Mouse (Mus musculus) pancreas, adult 10 weeks (tissue): Measurements from ENCODE around the gene Loxl1. TPM values are rescaled to one million over a fixed set of nuclear protein-coding genes. Genes with fewer than 3 reads are reported as not detected.

Source experiments
- polyA plus RNA-seq: library from polyadenylated mRNA; stranded (reverse); fragments of 350-450 nt; fragmentation: Illumina TruSeq; extraction: RNeasy Lipid Tissue Mini Kit (QIAGEN cat#74804); gene quantifications from one replicate; pipeline ENCODE4 v1.2.3, GENCODE M21; 2015; ENCODE audit warnings: low read depth, low replicate concordance; ENCODE audit not compliant: insufficient read depth

Gene Loxl1
- 15.7 TPM for polyA plus RNA-seq

DNA sequence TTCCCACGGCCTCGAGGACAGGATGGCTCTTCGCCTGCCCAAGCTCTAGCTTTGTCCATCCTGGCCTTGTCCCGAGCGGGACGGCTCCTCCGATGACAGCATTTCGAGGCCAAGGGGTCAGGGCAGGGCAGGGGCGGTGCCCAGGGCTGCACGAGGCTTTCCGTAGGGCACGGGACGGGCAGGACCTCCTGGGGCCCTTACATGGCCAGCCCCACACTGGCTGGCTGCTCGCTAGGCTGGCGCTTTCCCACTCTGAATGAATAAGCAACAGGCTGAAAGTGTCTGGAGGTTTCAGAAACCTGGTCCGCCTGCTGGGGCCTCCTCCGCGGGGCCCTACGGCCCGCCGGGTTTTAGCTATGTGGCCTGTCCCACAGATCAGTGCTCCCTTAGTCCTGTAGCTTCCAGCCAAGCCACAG, at the start of gene Loxl1:
Gene Loxl1, minus strand, starts transcription at position 243 of the 416 bp plus-strand sequence.

DNA sequence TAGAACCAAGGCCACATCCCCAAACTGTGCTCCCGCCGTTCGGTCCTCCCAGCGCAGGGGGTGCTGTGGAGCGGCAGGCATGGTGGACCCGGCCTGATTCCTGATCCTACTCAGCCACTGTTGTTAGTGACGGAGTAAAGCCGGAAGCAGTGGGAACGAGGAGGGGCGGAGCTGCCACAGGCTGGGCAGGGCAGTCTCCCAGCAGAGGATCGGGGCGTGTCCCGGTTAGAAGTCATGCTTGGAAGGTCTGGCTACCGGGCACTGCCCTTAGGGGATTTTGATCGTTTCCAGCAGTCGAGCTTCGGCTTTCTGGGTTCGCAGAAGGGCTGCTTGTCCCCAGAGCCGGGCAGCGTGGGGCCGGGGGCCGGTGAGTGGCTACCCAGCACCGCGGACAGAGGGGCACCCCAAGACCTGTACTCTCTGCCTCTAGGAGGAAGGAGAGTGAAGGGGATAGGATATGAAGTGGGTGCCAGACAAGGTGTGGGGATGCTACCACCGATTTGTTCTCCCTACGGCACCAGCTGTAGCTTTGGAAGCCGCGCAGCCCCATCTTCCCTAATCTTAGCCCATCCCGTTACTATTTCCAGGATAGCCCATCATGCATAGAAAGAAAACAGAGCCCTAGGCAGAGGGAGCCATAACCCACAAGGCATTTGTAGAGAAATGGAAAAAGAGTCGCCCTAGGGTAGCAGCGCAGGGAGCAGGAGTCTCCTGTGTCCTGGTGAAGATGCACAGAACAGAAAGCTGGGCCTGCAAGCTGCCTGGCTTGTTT, 59.8 kb downstream of the Loxl1 start, which contains the start of gene Stoml1:
Gene Stoml1, plus strand, starts transcription at position 132 of the 772 bp plus-strand sequence.

DNA sequence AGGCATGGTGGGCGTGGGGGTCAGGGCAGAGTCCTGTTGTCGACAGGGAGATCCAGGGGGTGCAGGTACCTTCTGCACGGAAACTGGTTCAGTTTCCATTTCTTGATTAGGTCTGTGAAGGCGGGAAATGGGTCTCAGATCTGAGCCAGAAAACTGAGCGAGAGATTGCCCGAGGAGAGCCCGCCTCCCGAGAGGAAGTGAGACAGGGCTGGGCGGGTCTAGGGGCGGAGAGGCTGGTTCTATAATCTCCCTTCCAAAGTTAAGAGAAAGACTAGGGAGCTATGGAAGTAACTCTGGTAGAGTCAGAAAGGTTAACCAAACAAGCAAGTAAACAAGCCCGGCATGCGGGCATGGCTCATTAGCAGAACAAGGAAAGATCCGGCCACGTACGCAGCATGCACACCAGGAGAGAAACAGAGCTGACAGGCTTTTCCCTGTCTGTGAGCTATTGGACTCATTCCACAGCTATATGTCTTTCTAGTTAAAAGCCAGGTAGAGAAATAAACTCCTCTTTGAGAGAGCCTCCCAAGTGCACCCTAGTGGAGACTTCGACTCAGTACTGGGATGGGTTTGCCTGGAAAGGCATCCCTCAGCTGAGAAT, 63.3 kb downstream of the Loxl1 start, which contains the start of gene Pml:
Gene Pml, minus strand, starts transcription at position 195 of the 601 bp plus-strand sequence.

Other genes with a start within 250 kb of the Loxl1 start
- 0.61 TPM for gene Stra6, start 249.4 kb downstream of the Loxl1 start, polyA plus RNA-seq
- gene Ccdc33, start 194.4 kb downstream of the Loxl1 start, polyA plus RNA-seq = not detected
- 21.2 TPM for gene Islr, start 108.9 kb downstream of the Loxl1 start, polyA plus RNA-seq
- 0.65 TPM for gene Islr2, start 108.9 kb downstream of the Loxl1 start, polyA plus RNA-seq
- gene Pml, start 63.4 kb downstream of the Loxl1 start, polyA plus RNA-seq = 7.5 TPM
- gene Stoml1, start 60.0 kb downstream of the Loxl1 start, polyA plus RNA-seq = 6.6 TPM
- not detected for gene Tbc1d21, start 57.3 kb upstream of the Loxl1 start, polyA plus RNA-seq
- gene Insyn1, start 175.4 kb upstream of the Loxl1 start, polyA plus RNA-seq = 1.6 TPM
- 1.6 TPM for gene Cd276, start 242.3 kb upstream of the Loxl1 start, polyA plus RNA-seq